Mouse (Mus musculus) CH12.LX (cell line): ENCODE results near the gene Zfp108. TPM values are rescaled to one million over a fixed set of nuclear protein-coding genes. Genes with fewer than 3 reads are reported as not detected.

ENCODE experiments used
- DNase-seq: peaks from one replicate; pipeline ENCODE4 v3.0.0-alpha.2; 2013; ENCODE audit errors: extremely low read depth
- H3K27ac ChIP-seq: 2 replicates; pipeline ENCODE4 v1.5.1; 2012; ENCODE audit warnings: low read depth, mild to moderate bottlenecking, control low read depth, moderate library complexity; ENCODE audit not compliant: insufficient read depth
- H3K27me3 ChIP-seq: replicated peaks from 2 replicates; pipeline ENCODE3; 2012; ENCODE audit warnings: inconsistent platforms
- H3K36me3 ChIP-seq, 2 experiments: replicated peaks in 1 of 2; 2 replicates each; pipeline versions ENCODE3 to v1.6.1; 2012; ENCODE audit warnings: inconsistent platforms in 1 of 2, low read length in 1 of 2, mild to moderate bottlenecking in 1 of 2, mixed read lengths in 1 of 2, moderate library complexity in 1 of 2; ENCODE audit not compliant: control insufficient read depth in 1 of 2, insufficient read depth in 1 of 2
- H3K4me1 ChIP-seq, 2 experiments: 2 replicates each; pipeline ENCODE4 v1.6.1; 2012; ENCODE audit warnings: inconsistent platforms in 1 of 2, moderate library complexity in 1 of 2; ENCODE audit not compliant: insufficient read depth in 2 of 2, control insufficient read depth in 1 of 2
- H3K4me2 ChIP-seq: 2 replicates; pipeline ENCODE4 v1.6.1; 2012; ENCODE audit warnings: low read depth, mild to moderate bottlenecking, control low read depth; ENCODE audit not compliant: poor library complexity, insufficient read depth, severe bottlenecking
- H3K4me3 ChIP-seq, 3 experiments: fragments of 150-350 bp in 1 of 3; sonication (generic) in 1 of 3; replicated peaks in 1 of 3; 2 replicates each; pipeline versions ENCODE3 to v1.5.1; 2011 to 2012; ENCODE audit warnings: low read depth in 2 of 3, low read length in 2 of 3, mild to moderate bottlenecking in 2 of 3, moderate library complexity in 2 of 3, control low read depth in 1 of 3, improper control_type of control experiment in 1 of 3, inconsistent platforms in 1 of 3, mixed read lengths in 1 of 3; ENCODE audit not compliant: poor library complexity in 1 of 3
- H3K79me2 ChIP-seq: replicated peaks from 2 replicates; pipeline ENCODE4 v1.6.1; 2012; ENCODE audit warnings: mild to moderate bottlenecking, moderate library complexity; ENCODE audit not compliant: control insufficient read depth, poor library complexity, insufficient read depth, severe bottlenecking; ENCODE audit errors: extremely low read depth
- H3K9ac ChIP-seq: 2 replicates; pipeline ENCODE4 v1.6.1; 2012; ENCODE audit warnings: low read depth, mild to moderate bottlenecking, control low read depth, moderate library complexity; ENCODE audit not compliant: insufficient read depth
- H3K9me3 ChIP-seq: replicated peaks from 2 replicates; pipeline ENCODE3; 2012; ENCODE audit warnings: low read length, inconsistent platforms, mixed read lengths
- BHLHE40 ChIP-seq: IDR thresholded peaks from 2 replicates; pipeline ENCODE4 v1.6.1; 2011; ENCODE audit warnings: mild to moderate bottlenecking, low read depth, low read length, improper control_type of control experiment
- CTCF ChIP-seq, 2 experiments: IDR thresholded peaks in 1 of 2; conservative IDR thresholded peaks in 1 of 2; 2 replicates each; pipeline ENCODE4 v1.5.1; 2011 to 2012; ENCODE audit warnings: low read depth in 2 of 2, low read length in 2 of 2, improper control_type of control experiment in 1 of 2, inconsistent platforms in 1 of 2, mild to moderate bottlenecking in 1 of 2, moderate library complexity in 1 of 2
- ELF1 ChIP-seq: IDR thresholded peaks from 2 replicates; pipeline ENCODE4 v1.6.1; 2014; ENCODE audit warnings: low read depth, mild to moderate bottlenecking, inconsistent platforms, low read length, improper control_type of control experiment
- EP300 ChIP-seq: IDR thresholded peaks from 2 replicates; pipeline ENCODE4 v1.6.1; 2011; ENCODE audit warnings: low read length, improper control_type of control experiment
- ETS1 ChIP-seq: conservative IDR thresholded peaks from 2 replicates; pipeline ENCODE4 v1.6.1; 2012; ENCODE audit warnings: low read depth, mild to moderate bottlenecking, inconsistent platforms, low read length, improper control_type of control experiment, moderate library complexity
- GABPA ChIP-seq: IDR thresholded peaks from 2 replicates; pipeline ENCODE4 v1.6.1; 2012; ENCODE audit warnings: low read depth, low read length, improper control_type of control experiment, inconsistent platforms; ENCODE audit not compliant: insufficient replicate concordance
- HCFC1 ChIP-seq: IDR thresholded peaks from 2 replicates; pipeline ENCODE4 v1.6.1; 2012; ENCODE audit warnings: low read depth, mild to moderate bottlenecking, inconsistent platforms, low read length, improper control_type of control experiment
- MXI1 ChIP-seq: IDR thresholded peaks from 2 replicates; pipeline ENCODE4 v1.6.1; 2011; ENCODE audit warnings: mild to moderate bottlenecking, low read depth, low read length, improper control_type of control experiment
- MYC ChIP-seq: IDR thresholded peaks from 2 replicates; pipeline ENCODE4 v1.6.1; 2011; ENCODE audit warnings: low read depth, mild to moderate bottlenecking, improper control_type of control experiment, low read length
- PAX5 ChIP-seq: IDR thresholded peaks from 2 replicates; pipeline ENCODE4 v1.6.1; 2012; ENCODE audit warnings: low read length, inconsistent platforms, mixed read lengths
- POLR2A ChIP-seq: IDR thresholded peaks from 2 replicates; pipeline ENCODE4 v1.6.1; 2011; ENCODE audit warnings: low read depth, mild to moderate bottlenecking, improper control_type of control experiment, low read length
- POLR2AphosphoS2 ChIP-seq: IDR thresholded peaks from 2 replicates; pipeline ENCODE4 v1.6.1; 2011; ENCODE audit warnings: low read depth, low read length, improper control_type of control experiment
- RCOR1 ChIP-seq: conservative IDR thresholded peaks from 2 replicates; pipeline ENCODE4 v1.6.1; 2012; ENCODE audit warnings: low read depth, mild to moderate bottlenecking, inconsistent platforms, low read length, improper control_type of control experiment
- TBP ChIP-seq: conservative IDR thresholded peaks from 2 replicates; pipeline ENCODE4 v1.6.1; 2011; ENCODE audit warnings: low read depth, low read length, improper control_type of control experiment
- UBTF ChIP-seq: IDR thresholded peaks from 2 replicates; pipeline ENCODE4 v1.6.1; 2012; ENCODE audit warnings: low read depth, mild to moderate bottlenecking, inconsistent platforms, low read length, improper control_type of control experiment, moderate library complexity
- ZC3H11A ChIP-seq: IDR thresholded peaks from 2 replicates; pipeline ENCODE4 v1.6.1; 2012; ENCODE audit warnings: low read depth, mild to moderate bottlenecking, inconsistent platforms, low read length, improper control_type of control experiment
- ZNF384 ChIP-seq: IDR thresholded peaks from 2 replicates; pipeline ENCODE4 v1.6.1; 2012; ENCODE audit warnings: low read depth, low read length, improper control_type of control experiment, inconsistent platforms
- dilution Hi-C: fragments of 300-500 bp; cut with MboI; formaldehyde crosslinking; loops from 2 replicates; pipeline ENCODE4 v1.14.3; 2020; ENCODE audit warnings: low sequenced_read_pairs; ENCODE audit not compliant: extremely low pct_unique_long_range_greater_than_20kb, extremely low pct_ligation_motif_present
- in situ Hi-C: fragments of 300-500 bp; cut with MboI; formaldehyde crosslinking; loops from 3 replicates; pipeline ENCODE4 v1.14.3; 2019; ENCODE audit warnings: low sequenced_read_pairs, low pct_ligation_motif_present, low pct_unique_long_range_greater_than_20kb, mixed read lengths
- polyA plus RNA-seq: library from polyadenylated mRNA; unstranded; fragments of >175 nt; gene quantifications from 2 replicates; pipeline ENCODE4 v1.2.1, GENCODE M21; 2012; ENCODE audit warnings: low read depth; ENCODE audit not compliant: insufficient read length
- total RNA-seq, 2 experiments: library from RNA; depleted of rRNA; stranded (reverse); fragments of 300-350 nt in 1 of 2; fragments of >200 nt in 1 of 2; gene quantifications; 2 replicates each; pipeline ENCODE4 v1.2.3; 2012 to 2014

Zfp108 gene
- total and polyA plus RNA-seq, 3 experiments: not detected

GRCm38 (mm10) chr7:24293061-24293851 is 38.7 kb downstream of the Zfp108 start:
- DNase-seq: no peak
- Histone ChIP-seq H3K9ac (no peak overlapping the region), H3K36me3 (peaks cover 9 to 64% of the 10 kb centered on the region in 2 experiments), H3K4me2 (no peak overlapping the region), H3K27me3 (no peaks in the 10 kb centered on the region), H3K9me3 (no peaks in the 10 kb centered on the region), H3K27ac (no peak overlapping the region), H3K4me3 (no peak overlapping the region), H3K4me1 (peaks cover 0 to 5% of the 10 kb centered on the region in 2 experiments; a peak in 1 of 4 replicates)
- in situ Hi-C loops: loop anchor here (10.0 kb wide), 1 partner anchor 138 kb away; no protein-coding TSS in a partner anchor
- dilution Hi-C loops: no loop called here
- TF ChIP-seq ZNF384: no peak
- TF ChIP-seq, all 38 proteins: peak for 0
- H3K79me2 ChIP-seq: no peaks in the 10 kb centered on the region

GRCm38 (mm10) chr7:24294763-24295162 is 40.2 kb downstream of the Zfp108 start:
- H3K27me3 ChIP-seq: no peaks in the 10 kb centered on the region
- in situ Hi-C loops: loop anchor here (10.0 kb wide), 1 partner anchor 140 kb away; no protein-coding TSS in a partner anchor

GRCm38 (mm10) chr7:24295376-24295775 is 40.8 kb downstream of the Zfp108 start:
- dilution Hi-C loops: no loop called here
- Histone ChIP-seq H3K9ac (no peak overlapping the region), H3K4me3 (no peak overlapping the region), H3K27ac (no peak overlapping the region)
- TF ChIP-seq CTCF (conservative IDR thresholded peaks at IDR 0.05 in 1 of 2, IDR thresholded peaks at IDR 0.05 in 1 of 2; ENCODE audit: low read depth in 2 of 2, low read length in 2 of 2): no peak
- no peak for TF ChIP-seq MYC
- no peak for TF ChIP-seq POLR2A
- TF ChIP-seq PAX5: no peak
- no peak for TF ChIP-seq BHLHE40
- TF ChIP-seq ELF1: no peak
- TF ChIP-seq POLR2AphosphoS2: no peak
- TF ChIP-seq TBP: no peak
- TF ChIP-seq RCOR1: no peak
- no peak for TF ChIP-seq EP300
- TF ChIP-seq ETS1: no peak
- no peak for TF ChIP-seq HCFC1
- TF ChIP-seq, all 38 proteins: peak for 0
- peaks cover 0 to under 1% of the 10 kb centered on the region in 2 experiments; a peak in 1 of 4 replicates for H3K4me1 ChIP-seq
- peaks cover 5 to 65% of the 10 kb centered on the region in 2 experiments for H3K36me3 ChIP-seq
- H3K79me2 ChIP-seq: no peaks in the 10 kb centered on the region
- DNase-seq: no peak
- in situ Hi-C loops: loop anchor here (10.0 kb wide), 1 partner anchor 141 kb away; no protein-coding TSS in a partner anchor
- H3K9me3 ChIP-seq: no peaks in the 10 kb centered on the region
- no peak overlapping the region for H3K4me2 ChIP-seq
- no peaks in the 10 kb centered on the region for H3K27me3 ChIP-seq

More at GRCm38 (mm10) chr7:24294763-24295162, 40.2 kb downstream of the Zfp108 start:
- dilution Hi-C loops: no loop called here
- no peak overlapping the region for H3K4me2 ChIP-seq
- TF ChIP-seq RCOR1 (no peak), UBTF (no peak), CTCF (conservative IDR thresholded peaks at IDR 0.05 in 1 of 2, IDR thresholded peaks at IDR 0.05 in 1 of 2; ENCODE audit: low read depth in 2 of 2, low read length in 2 of 2) (no peak), ZC3H11A (no peak), MXI1 (no peak), TBP (no peak), GABPA (no peak)
- H3K79me2 ChIP-seq: no peaks in the 10 kb centered on the region
- no peaks in the 10 kb centered on the region for H3K9me3 ChIP-seq
- H3K9ac ChIP-seq: no peak overlapping the region
- peaks cover 0 to 5% of the 10 kb centered on the region in 2 experiments; a peak in 1 of 4 replicates for H3K4me1 ChIP-seq
- no peak overlapping the region for H3K4me3 ChIP-seq
- peaks cover 9 to 71% of the 10 kb centered on the region in 2 experiments for H3K36me3 ChIP-seq
- no peak overlapping the region for H3K27ac ChIP-seq
- DNase-seq: no peak
